ENCODE assay signal across 37 mouse cellular contexts in genomic region chr10:22070576-22070975, GRCm38 (mm10). TPM values are rescaled to one million over a fixed set of nuclear protein-coding genes. Genes with fewer than 3 reads are reported as not detected.
DNase-seq lines count a peak whose midpoint lies in the region; ATAC-seq and TF ChIP-seq lines count a peak whose summit lies in the region.
"Had no signal": no experiment of that assay in that cellular context is flagged by ENCODE, and none has a peak within 500 bp of the region (broad histone marks: within the 10 kb centered on the region; RNA-seq: fewer than 3 reads in every experiment).

No protein-coding gene starts in this region.

- H3K9me3 ChIP-seq in kidney, embryonic 15.5 days (replicated peaks) = no peaks in the 10 kb centered on the region

- ATAC-seq in kidney, embryonic 15.5 days (replicated peaks; ENCODE audit: low FRiP score) = no peak
- ATAC-seq: forebrain, embryonic 13.5 days; hindbrain, embryonic 16.5 days; Patski had no signal

- H3K36me3 ChIP-seq in kidney, embryonic 15.5 days = no peaks in the 10 kb centered on the region
- H3K36me3 ChIP-seq: heart, embryonic 12.5 days; hindbrain, embryonic 10.5 days had no signal

- no peak for TF ChIP-seq CTCF in bone marrow macrophage, adult 2 months (IDR thresholded peaks at IDR 0.05; ENCODE audit: low read depth, low read length)

- H3K4me1 ChIP-seq in kidney, embryonic 15.5 days = no peaks in the 10 kb centered on the region
- peaks cover 23% of the 10 kb centered on the region for H3K4me1 ChIP-seq in bone marrow macrophage, adult 2 months (ENCODE audit: control insufficient read depth, insufficient read depth, low read length)
- H3K4me1 ChIP-seq: forebrain, embryonic 13.5 days; heart, embryonic 12.5 days; hindbrain, embryonic 10.5 days had no signal

- no peak overlapping the region for H3K27ac ChIP-seq in kidney, embryonic 15.5 days
- peak overlapping the region; percentile 60 for H3K27ac ChIP-seq in bone marrow macrophage, adult 2 months (ENCODE audit: insufficient read depth, low read depth, low read length)
- H3K27ac ChIP-seq: forebrain, embryonic 13.5 days; hindbrain, embryonic 10.5 days; liver, embryonic 14.5 days had no signal

- no peak for TF ChIP-seq POLR2A in bone marrow macrophage, adult 2 months (IDR thresholded peaks at IDR 0.05; ENCODE audit: borderline replicate concordance, low read depth, low read length)

- peak; percentile 8 for DNase-seq in kidney, postnatal 14 days
- DNase-seq in lung, postnatal 10 days = peak; percentile 5
- no peak for DNase-seq in lung, postnatal 4 days
- no peak for DNase-seq in frontal cortex, postnatal 25 days (ENCODE audit: low spot score in 2 of 2)
- DNase-seq: adrenal gland, postnatal 10 days; cerebellum, adult 11 months; cerebellum, adult 9-10 months; cerebellum, postnatal 36 days; gastrocnemius, postnatal 14 days; heart, adult 18-20 months; kidney, adult 18-20 months; layer of hippocampus, postnatal 36 days; left cerebral cortex, postnatal 4 days; liver; midbrain, embryonic 14.5 days; retina, postnatal 1 day; right cerebral cortex, postnatal 14 days; thymus, postnatal 4 days had no signal

- no peak overlapping the region for H3K4me3 ChIP-seq in kidney, embryonic 15.5 days (replicated peaks)
- H3K4me3 ChIP-seq in bone marrow macrophage, adult 2 months (ENCODE audit: insufficient read depth, low read length) = no peak overlapping the region
- H3K4me3 ChIP-seq: forebrain, embryonic 13.5 days; heart, embryonic 12.5 days; hindbrain, embryonic 10.5 days had no signal

- 47% methylated on average over 4 of the region's 4 CpGs for WGBS in kidney, embryonic 15.5 days

- no peak overlapping the region for H3K9ac ChIP-seq in kidney, embryonic 15.5 days
- H3K9ac ChIP-seq: forebrain, embryonic 13.5 days; heart, embryonic 12.5 days; liver, embryonic 14.5 days had no signal

- no peak overlapping the region for H3K4me2 ChIP-seq in kidney, embryonic 15.5 days
- H3K4me2 ChIP-seq: forebrain, embryonic 13.5 days; heart, embryonic 12.5 days had no signal

- H3K27me3 ChIP-seq in kidney, embryonic 15.5 days = no peaks in the 10 kb centered on the region
- H3K27me3 ChIP-seq: CH12.LX; forebrain, embryonic 13.5 days; heart, embryonic 12.5 days; Patski had no signal

RNA-seq across cellular contexts. Expression of gene 4930444G20Rik, which starts 2.7 kb away (rescaled TPM):
- not detected in 2 replicates for polyA plus RNA-seq in kidney, embryonic 15.5 days (2015; fragmentation: Nextera tagmentation; extraction: Ambion mirVana)
- not detected in 2 replicates for polyA plus RNA-seq in bone marrow macrophage, adult 2 months (2012; ENCODE audit: insufficient read depth, insufficient read length, missing spikeins)
- polyA plus RNA-seq: C2C12; embryonic facial prominence, embryonic 11.5 days; forebrain, embryonic 13.5 days; heart, embryonic 12.5 days; heart, postnatal 0 days; hindbrain, embryonic 10.5 days; hindbrain, embryonic 16.5 days; intestine, embryonic 14.5 days; large intestine, adult 2 months; liver, embryonic 14.5 days; lung, embryonic 16.5 days; midbrain, embryonic 14.5 days; neural tube, embryonic 14.5 days; Patski; small intestine, adult 2 months; stomach, embryonic 14.5 days; thymus, postnatal 0 days had no signal

Comparison
In these comparisons a context has a peak if more than half of its experiments do, and no peak if none do; other contexts are left out.
1. DNase-seq: peak in kidney, postnatal 14 days (single experiment) and lung, postnatal 10 days (single experiment); none in lung, postnatal 4 days (0 of 2) and frontal cortex, postnatal 25 days (0 of 2).